Mouse (Mus musculus) C2C12 (cell line): ENCODE data around the gene Gar1. TPM values are rescaled to one million over a fixed set of nuclear protein-coding genes. Genes with fewer than 3 reads are reported as not detected.
A peak's percentile ranks its signal among the peaks of the same experiment; 100 is the strongest.

Experiments used
- H3K27me3 ChIP-seq: one replicate; pipeline ENCODE4 v1.6.1; 2011; ENCODE audit not compliant: control insufficient read depth, insufficient read depth, insufficient read length
- H3K36me3 ChIP-seq: one replicate; pipeline ENCODE4 v1.6.1; 2011; ENCODE audit not compliant: control insufficient read depth, insufficient read depth
- H3K4me3 ChIP-seq: one replicate; pipeline ENCODE4 v1.5.1; 2011; ENCODE audit warnings: mild to moderate bottlenecking, control low read depth; ENCODE audit not compliant: poor library complexity, insufficient read depth, severe bottlenecking
- H3K79me2 ChIP-seq: one replicate; pipeline ENCODE4 v1.6.1; 2011; ENCODE audit not compliant: control insufficient read depth, insufficient read depth
- H3K79me3 ChIP-seq: one replicate; pipeline ENCODE4 v1.6.1; 2011; ENCODE audit warnings: low read depth, control low read depth
- H3ac ChIP-seq: one replicate; pipeline ENCODE3; 2011; ENCODE audit warnings: low read depth; ENCODE audit not compliant: control insufficient read depth, insufficient read length
- CEBPB ChIP-seq: IDR thresholded peaks from one replicate; pipeline ENCODE4 v1.6.1; 2011; ENCODE audit warnings: low read depth, mild to moderate bottlenecking, control low read depth, moderate library complexity
- CTCF ChIP-seq: IDR thresholded peaks from one replicate; pipeline ENCODE4 v1.5.1; 2011; ENCODE audit not compliant: control insufficient read depth, insufficient read depth, insufficient read length
- FOSL1 ChIP-seq: IDR thresholded peaks from one replicate; pipeline ENCODE4 v1.8.0; 2011; ENCODE audit warnings: mild to moderate bottlenecking, low read length; ENCODE audit not compliant: poor library complexity, insufficient read depth, severe bottlenecking
- MAX ChIP-seq: IDR thresholded peaks from one replicate; pipeline ENCODE4 v1.6.1; 2011; ENCODE audit warnings: mild to moderate bottlenecking, control low read depth
- MYOD1 ChIP-seq: IDR thresholded peaks from one replicate; pipeline ENCODE4 v1.6.1; 2011; ENCODE audit warnings: low read depth; ENCODE audit not compliant: control insufficient read depth, insufficient read length
- MYOG ChIP-seq: IDR thresholded peaks from one replicate; pipeline ENCODE4 v1.6.1; 2011; ENCODE audit not compliant: control insufficient read depth, insufficient read length; ENCODE audit errors: extremely low read depth
- USF1 ChIP-seq: IDR thresholded peaks from one replicate; pipeline ENCODE4 v1.6.1; 2011; ENCODE audit warnings: low read depth, mild to moderate bottlenecking, control low read depth, moderate library complexity
- polyA plus RNA-seq: library from polyadenylated mRNA; unstranded; fragments of >200 nt; fragmentation: generic; extraction: Trizol; gene quantifications from one replicate; pipeline ENCODE4 v1.2.1, GENCODE M21; 2012; ENCODE audit warnings: missing spikeins

Gene Gar1
- polyA plus RNA-seq, 1 experiment, result 222 TPM

- no peaks in the 10 kb centered on the region for H3K36me3 ChIP-seq
- no peak for TF ChIP-seq FOSL1
- TF ChIP-seq MYOG, result no peak
- no peak for TF ChIP-seq CEBPB
Observed at GRCm38 (mm10) chr3:129836051-129836697, 5.0 kb upstream of the Gar1 start.

GRCm38 (mm10) chr3:129835388-129835934 lies 4.3 kb upstream of the Gar1 start, which contains the start of gene Cfi:
Gene Cfi, plus strand, starts transcription at chr3:129835884.
- H3K4me3 ChIP-seq, result no peak within 1 kb of the TSS
- TF ChIP-seq MYOD1 (no peak), MYOG (no peak), CTCF (no peak), USF1 (no peak), CEBPB (no peak)
- H3K79me2 ChIP-seq, result peaks cover 6% of the 10 kb centered on the region
- H3K27me3 ChIP-seq, result peaks cover 16% of the 10 kb centered on the region
- H3K79me3 ChIP-seq, result no peaks in the 10 kb centered on the region
- H3ac ChIP-seq, result no peak within 1 kb of the TSS
- H3K36me3 ChIP-seq, result no peaks in the 10 kb centered on the region

More at GRCm38 (mm10) chr3:129836051-129836697, 5.0 kb upstream of the Gar1 start:
- Histone ChIP-seq H3K27me3 (peaks cover 16% of the 10 kb centered on the region), H3K79me2 (no peaks in the 10 kb centered on the region), H3K79me3 (no peaks in the 10 kb centered on the region), H3K4me3 (no peak overlapping the region), H3ac (no peak overlapping the region)

- Histone ChIP-seq H3K27me3 (peaks cover 2% of the 10 kb centered on the region), H3ac (peak overlapping the region; percentile 98), H3K4me3 (peak overlapping the region; percentile 82), H3K36me3 (peaks cover 16% of the 10 kb centered on the region), H3K79me3 (peaks cover 44% of the 10 kb centered on the region), H3K79me2 (peaks cover 53% of the 10 kb centered on the region)
- no peak for TF ChIP-seq CEBPB
- TF ChIP-seq USF1, result no peak
- no peak for TF ChIP-seq FOSL1
- TF ChIP-seq CTCF, result no peak
- TF ChIP-seq MAX, result no peak
- TF ChIP-seq MYOG, result no peak
- TF ChIP-seq MYOD1, result no peak
Observed at GRCm38 (mm10) chr3:129830626-129831025, 570 bp downstream of the Gar1 start.

GRCm38 (mm10) chr3:129827691-129828090 lies 3.5 kb downstream of the Gar1 start:
- Histone ChIP-seq H3K79me2 (peaks cover 53% of the 10 kb centered on the region), H3ac (no peak overlapping the region), H3K36me3 (peaks cover 40% of the 10 kb centered on the region), H3K27me3 (no peaks in the 10 kb centered on the region), H3K4me3 (no peak overlapping the region), H3K79me3 (peaks cover 45% of the 10 kb centered on the region)
- TF ChIP-seq FOSL1, result no peak
- no peak for TF ChIP-seq CTCF
- no peak for TF ChIP-seq MYOG
- no peak for TF ChIP-seq USF1
- TF ChIP-seq CEBPB, result no peak
- TF ChIP-seq MAX, result no peak
- no peak for TF ChIP-seq MYOD1

- no peak overlapping the region for H3K4me3 ChIP-seq
- peaks cover 53% of the 10 kb centered on the region for H3K79me2 ChIP-seq
- no peaks in the 10 kb centered on the region for H3K27me3 ChIP-seq
- H3K79me3 ChIP-seq, result peaks cover 45% of the 10 kb centered on the region
- H3ac ChIP-seq, result no peak overlapping the region
- peaks cover 45% of the 10 kb centered on the region for H3K36me3 ChIP-seq
- TF ChIP-seq CTCF (no peak), FOSL1 (no peak), CEBPB (no peak), MYOD1 (no peak), MAX (no peak), USF1 (no peak), MYOG (no peak)
Observed at GRCm38 (mm10) chr3:129826691-129827090, 4.5 kb downstream of the Gar1 start.

DNA sequence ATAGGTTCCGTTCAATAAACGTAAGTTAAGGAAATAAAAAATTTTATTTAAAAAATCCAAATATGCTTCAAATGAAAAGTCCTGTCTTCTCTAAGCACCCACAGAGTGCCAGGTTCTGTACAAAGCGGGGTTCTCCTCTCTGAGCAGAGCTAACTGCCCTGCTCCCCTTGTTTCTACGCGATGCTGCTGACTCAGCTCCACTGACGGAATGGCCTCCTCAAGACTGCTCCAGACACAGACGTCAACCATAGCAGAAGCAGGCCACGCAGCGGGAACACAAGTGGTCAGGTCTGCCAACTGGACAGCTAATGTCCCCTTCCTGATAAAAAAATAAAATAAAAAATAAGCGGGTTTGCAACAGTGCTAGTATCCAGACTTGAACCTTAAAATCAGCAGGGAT lies 6.3 kb downstream of the Gar1 start:
- TF ChIP-seq CEBPB, result no peak
- TF ChIP-seq MYOG, result no peak
- TF ChIP-seq MAX, result no peak
- TF ChIP-seq FOSL1, result no peak
- no peak for TF ChIP-seq MYOD1
- TF ChIP-seq USF1, result no peak
- no peak for TF ChIP-seq CTCF
- H3K4me3 ChIP-seq, result no peak overlapping the region
- H3K27me3 ChIP-seq, result no peaks in the 10 kb centered on the region
- H3K36me3 ChIP-seq, result peaks cover 45% of the 10 kb centered on the region
- no peak overlapping the region for H3ac ChIP-seq
- peaks cover 41% of the 10 kb centered on the region for H3K79me2 ChIP-seq
- peaks cover 39% of the 10 kb centered on the region for H3K79me3 ChIP-seq
